ENCODE assay signal across 31 mouse cellular contexts in genomic region chr2:108691156-108692007, GRCm38 (mm10).
DNase-seq lines count a peak whose midpoint lies in the region; ATAC-seq and TF ChIP-seq lines count a peak whose summit lies in the region.
"Had no signal": no experiment of that assay in that cellular context is flagged by ENCODE, and none has a peak within 500 bp of the region (broad histone marks: within the 10 kb centered on the region; RNA-seq: fewer than 3 reads in every experiment).

No protein-coding gene starts in this region.

- no peak for TF ChIP-seq EP300 in lung, postnatal 0 days (IDR thresholded peaks at IDR 0.05)

- ATAC-seq in embryonic facial prominence, embryonic 14.5 days (ENCODE audit: low read depth), result no peak
- ATAC-seq in kidney, embryonic 15.5 days (replicated peaks; ENCODE audit: low FRiP score), result no peak
- no peak for ATAC-seq in lung, postnatal 0 days
- ATAC-seq: forebrain, embryonic 13.5 days; intestine, postnatal 0 days; liver, embryonic 12.5 days; liver, postnatal 0 days; midbrain, embryonic 15.5 days; Patski had no signal

- H3K27ac ChIP-seq in embryonic facial prominence, embryonic 14.5 days (replicated peaks; ENCODE audit: low read depth, low read length), result no peak overlapping the region
- H3K27ac ChIP-seq in embryonic facial prominence, embryonic 10.5 days (replicated peaks), result no peak overlapping the region
- no peak overlapping the region for H3K27ac ChIP-seq in kidney, embryonic 15.5 days
- no peak overlapping the region for H3K27ac ChIP-seq in lung, postnatal 0 days (ENCODE audit: low read length)
- H3K27ac ChIP-seq: embryonic facial prominence, embryonic 13.5 days; forebrain, embryonic 13.5 days; hindbrain, embryonic 10.5 days; liver, embryonic 12.5 days; midbrain, embryonic 15.5 days; stomach, embryonic 15.5 days had no signal

- no peak overlapping the region for H3K4me2 ChIP-seq in embryonic facial prominence, embryonic 14.5 days (ENCODE audit: low read depth, low read length)
- H3K4me2 ChIP-seq in kidney, embryonic 15.5 days, result peak overlapping the region; percentile 0; the same call in 1 of the 2 replicates
- H3K4me2 ChIP-seq in lung, postnatal 0 days (replicated peaks; ENCODE audit: low read depth, low read length), result no peak overlapping the region; the same call in 1 of the 2 replicates
- H3K4me2 ChIP-seq: embryonic facial prominence, embryonic 13.5 days; forebrain, embryonic 13.5 days; heart, embryonic 11.5 days; liver, embryonic 12.5 days; midbrain, embryonic 15.5 days; stomach, embryonic 15.5 days had no signal

- no peak for TF ChIP-seq CTCF in lung, postnatal 0 days (IDR thresholded peaks at IDR 0.05)
- TF ChIP-seq CTCF in lung, adult 2 months (IDR thresholded peaks at IDR 0.05; ENCODE audit: insufficient read depth, low read length), result no peak

- no peaks in the 10 kb centered on the region for H3K4me1 ChIP-seq in embryonic facial prominence, embryonic 14.5 days (ENCODE audit: control insufficient read depth, insufficient read depth, low read length)
- no peaks in the 10 kb centered on the region for H3K4me1 ChIP-seq in embryonic facial prominence, embryonic 10.5 days
- no peaks in the 10 kb centered on the region for H3K4me1 ChIP-seq in kidney, embryonic 15.5 days
- no peaks in the 10 kb centered on the region for H3K4me1 ChIP-seq in lung, postnatal 0 days (ENCODE audit: insufficient read depth, low read depth, low read length)
- H3K4me1 ChIP-seq in lung, adult 2 months (ENCODE audit: control insufficient read depth, insufficient read depth, low read length), result no peaks in the 10 kb centered on the region
- H3K4me1 ChIP-seq: embryonic facial prominence, embryonic 13.5 days; forebrain, embryonic 13.5 days; hindbrain, embryonic 10.5 days; liver, embryonic 12.5 days; midbrain, embryonic 15.5 days; stomach, embryonic 15.5 days had no signal

- WGBS in embryonic facial prominence, embryonic 14.5 days, result 55% methylated on average over 10 of the region's 10 CpGs
- WGBS in embryonic facial prominence, embryonic 10.5 days, result 72% methylated on average over 10 of the region's 10 CpGs
- WGBS in kidney, embryonic 15.5 days, result 34% methylated on average over 10 of the region's 10 CpGs
- 33% methylated on average over 10 of the region's 10 CpGs for WGBS in lung, postnatal 0 days
- WGBS in lung, adult 2 months, result 31% methylated on average over 10 of the region's 10 CpGs

- H3K9ac ChIP-seq in embryonic facial prominence, embryonic 14.5 days (ENCODE audit: low read depth, low read length), result no peak overlapping the region
- H3K9ac ChIP-seq in kidney, embryonic 15.5 days, result no peak overlapping the region
- no peak overlapping the region for H3K9ac ChIP-seq in lung, postnatal 0 days (replicated peaks; ENCODE audit: low read depth)
- H3K9ac ChIP-seq: embryonic facial prominence, embryonic 13.5 days; forebrain, embryonic 13.5 days; liver, embryonic 12.5 days; liver, postnatal 0 days; midbrain, embryonic 15.5 days; stomach, embryonic 15.5 days had no signal

- DNase-seq in embryonic facial prominence, embryonic 14.5 days (ENCODE audit: low spot score), result peak; percentile 4
- no peak for DNase-seq in embryonic facial prominence, embryonic 10.5 days (ENCODE audit: low spot score)
- DNase-seq in kidney, adult 18-20 months, result no peak
- peak; percentile 33 for DNase-seq in lung, postnatal 0 days (ENCODE audit: low spot score)
- DNase-seq in lung, adult 2 months, result no peak
- DNase-seq in fibroblast of lung, adult 2 months (ENCODE audit: low read depth), result peak; percentile 29
- no peak for DNase-seq in left cerebral cortex, adult 11 months (ENCODE audit: low spot score)
- DNase-seq: adrenal gland, postnatal 14 days; cerebellum, adult 11 months; cerebellum, adult 9-10 months; cerebellum, postnatal 36 days; embryo, embryonic 11 days; gastrocnemius, postnatal 25 days; heart, adult 11 months; heart, postnatal 14 days; kidney, postnatal 4 days; left cerebral cortex, postnatal 4 days; liver, postnatal 0 days; right cerebral cortex, postnatal 25 days had no signal

- no peaks in the 10 kb centered on the region for H3K36me3 ChIP-seq in embryonic facial prominence, embryonic 14.5 days (ENCODE audit: control insufficient read depth, insufficient read depth, low read length)
- no peaks in the 10 kb centered on the region for H3K36me3 ChIP-seq in embryonic facial prominence, embryonic 10.5 days (replicated peaks)
- no peaks in the 10 kb centered on the region for H3K36me3 ChIP-seq in kidney, embryonic 15.5 days
- H3K36me3 ChIP-seq in lung, postnatal 0 days (ENCODE audit: insufficient read depth, low read length), result no peaks in the 10 kb centered on the region
- H3K36me3 ChIP-seq: embryonic facial prominence, embryonic 13.5 days; G1E; hindbrain, embryonic 10.5 days; liver, embryonic 12.5 days; midbrain, embryonic 15.5 days; stomach, embryonic 15.5 days had no signal

- no peaks in the 10 kb centered on the region for H3K27me3 ChIP-seq in embryonic facial prominence, embryonic 14.5 days (replicated peaks; ENCODE audit: control insufficient read depth, insufficient read depth, low read length)
- no peaks in the 10 kb centered on the region for H3K27me3 ChIP-seq in embryonic facial prominence, embryonic 10.5 days (replicated peaks; ENCODE audit: low read depth, poor library complexity, severe bottlenecking)
- H3K27me3 ChIP-seq in kidney, embryonic 15.5 days, result no peaks in the 10 kb centered on the region
- H3K27me3 ChIP-seq in lung, postnatal 0 days (replicated peaks; ENCODE audit: insufficient read depth, low read length), result no peaks in the 10 kb centered on the region
- H3K27me3 ChIP-seq: embryonic facial prominence, embryonic 13.5 days; forebrain, embryonic 13.5 days; liver, embryonic 12.5 days; megakaryocyte, embryonic 14.5 days; midbrain, embryonic 15.5 days; Patski; stomach, embryonic 15.5 days had no signal

- no peaks in the 10 kb centered on the region for H3K9me3 ChIP-seq in embryonic facial prominence, embryonic 14.5 days (ENCODE audit: control insufficient read depth, low read length)
- no peaks in the 10 kb centered on the region for H3K9me3 ChIP-seq in embryonic facial prominence, embryonic 10.5 days
- no peaks in the 10 kb centered on the region for H3K9me3 ChIP-seq in kidney, embryonic 15.5 days (replicated peaks)
- no peaks in the 10 kb centered on the region for H3K9me3 ChIP-seq in lung, postnatal 0 days (ENCODE audit: low read length)
- H3K9me3 ChIP-seq: embryonic facial prominence, embryonic 13.5 days; forebrain, embryonic 13.5 days; hindbrain, embryonic 10.5 days; liver, embryonic 12.5 days; midbrain, embryonic 15.5 days; stomach, embryonic 15.5 days had no signal

- TF ChIP-seq POLR2A in lung, adult 2 months (IDR thresholded peaks at IDR 0.05; ENCODE audit: borderline replicate concordance, extremely low read depth, low read depth, low read length), result no peak

- no peak overlapping the region for H3K4me3 ChIP-seq in embryonic facial prominence, embryonic 14.5 days (ENCODE audit: low read depth, low read length)
- H3K4me3 ChIP-seq in embryonic facial prominence, embryonic 10.5 days, result no peak overlapping the region
- H3K4me3 ChIP-seq in kidney, embryonic 15.5 days (replicated peaks), result no peak overlapping the region
- H3K4me3 ChIP-seq in lung, postnatal 0 days (ENCODE audit: low read depth, low read length), result no peak overlapping the region
- no peak overlapping the region for H3K4me3 ChIP-seq in lung, adult 2 months (replicated peaks; ENCODE audit: extremely low read depth, low read depth, low read length)
- H3K4me3 ChIP-seq: embryonic facial prominence, embryonic 13.5 days; forebrain, embryonic 13.5 days; hindbrain, embryonic 10.5 days; liver, embryonic 12.5 days; megakaryocyte, embryonic 14.5 days; midbrain, embryonic 15.5 days; stomach, embryonic 15.5 days had no signal

Comparison
In these comparisons a context has a peak if more than half of its experiments do, and no peak if none do; other contexts are left out.
1. DNase-seq: peak in embryonic facial prominence, embryonic 14.5 days (single experiment), lung, postnatal 0 days (single experiment) and fibroblast of lung, adult 2 months (single experiment); none in embryonic facial prominence, embryonic 10.5 days (single experiment), kidney, adult 18-20 months (single experiment), lung, adult 2 months (single experiment) and left cerebral cortex, adult 11 months (single experiment).